Mouse (Mus musculus): ENCODE measurements around the gene Traf3ip3. TPM values are rescaled to one million over a fixed set of nuclear protein-coding genes. Genes with fewer than 3 reads are reported as not detected.
A peak's percentile ranks its signal among the peaks of the same experiment; 100 is the strongest.

Gene Traf3ip3
- polyA plus RNA-seq, 1 experiment from 2014 or later = 2.3 TPM

DNA sequence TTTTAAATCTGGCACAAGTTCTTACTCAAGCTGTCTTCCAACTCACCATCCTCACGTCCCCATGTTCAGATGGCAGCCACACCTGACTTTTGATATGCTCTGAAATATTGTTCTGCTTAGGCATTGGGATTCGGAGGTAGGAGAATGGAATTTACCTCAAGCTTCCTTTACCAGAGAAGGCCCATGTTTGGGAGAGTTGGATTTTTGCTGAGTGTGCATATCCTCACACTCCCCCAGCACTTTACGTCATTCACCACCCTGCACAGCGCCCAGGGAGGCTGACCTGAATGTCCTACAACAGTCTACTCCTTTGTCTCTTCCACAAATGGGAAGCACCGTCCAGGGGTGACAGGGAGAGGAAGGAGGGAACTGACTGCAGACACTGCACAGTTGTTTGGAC lies 18.9 kb upstream of the Traf3ip3 start:
- H3K27ac ChIP-seq (ENCODE audit: low read depth, low read length) = no peak overlapping the region
- no peaks in the 10 kb centered on the region for H3K27me3 ChIP-seq (ENCODE audit: control insufficient read depth, insufficient read depth, low read length)
- ATAC-seq (ENCODE audit: low FRiP score) (no peak), DNase-seq (ENCODE audit: low spot score) (no peak)
- H3K4me1 ChIP-seq (replicated peaks; ENCODE audit: control insufficient read depth, insufficient read depth, low read length) = no peaks in the 10 kb centered on the region
- no peak overlapping the region for H3K4me2 ChIP-seq (replicated peaks; ENCODE audit: low read depth, low read length)
- H3K36me3 ChIP-seq (ENCODE audit: control insufficient read depth, insufficient read depth, low read length) = no peaks in the 10 kb centered on the region
- H3K4me3 ChIP-seq (ENCODE audit: low read depth, low read length) = no peak overlapping the region
- no peaks in the 10 kb centered on the region for H3K9me3 ChIP-seq (ENCODE audit: control insufficient read depth, low read length)
- H3K9ac ChIP-seq (ENCODE audit: low read depth, low read length) = no peak overlapping the region
- WGBS = 76% methylated on average over 5 of the region's 5 CpGs

DNA sequence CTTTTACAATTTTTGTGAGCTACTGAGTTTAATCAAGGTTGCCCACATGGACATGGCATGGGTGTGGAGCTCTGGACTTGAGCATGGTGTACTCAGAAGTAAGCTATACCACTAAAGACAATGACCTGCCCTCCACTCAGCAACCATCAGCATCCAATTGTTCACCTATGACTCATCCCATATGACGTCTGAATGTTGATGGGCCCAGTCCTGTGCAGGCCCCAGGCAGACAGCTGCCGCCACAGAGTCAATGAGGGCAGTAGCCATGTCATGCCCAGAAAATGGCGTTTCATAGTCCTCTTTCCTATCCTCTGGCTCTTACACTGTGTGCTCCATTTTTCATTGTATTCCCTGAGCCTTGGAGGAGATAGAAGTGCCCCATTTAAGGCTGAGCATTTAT lies 14.5 kb upstream of the Traf3ip3 start:
- no peak overlapping the region for H3K27ac ChIP-seq (ENCODE audit: low read depth, low read length)
- ATAC-seq (ENCODE audit: low FRiP score) (no peak), DNase-seq (ENCODE audit: low spot score) (no peak)
- H3K9me3 ChIP-seq (ENCODE audit: control insufficient read depth, low read length) = no peaks in the 10 kb centered on the region
- no peak overlapping the region for H3K4me3 ChIP-seq (ENCODE audit: low read depth, low read length)
- no peak overlapping the region for H3K4me2 ChIP-seq (replicated peaks; ENCODE audit: low read depth, low read length)
- no peaks in the 10 kb centered on the region for H3K36me3 ChIP-seq (ENCODE audit: control insufficient read depth, insufficient read depth, low read length)
- no peaks in the 10 kb centered on the region for H3K4me1 ChIP-seq (replicated peaks; ENCODE audit: control insufficient read depth, insufficient read depth, low read length)
- H3K9ac ChIP-seq (ENCODE audit: low read depth, low read length) = no peak overlapping the region
- 76% methylated on average over 3 of the region's 3 CpGs for WGBS
- H3K27me3 ChIP-seq (ENCODE audit: control insufficient read depth, insufficient read depth, low read length) = no peaks in the 10 kb centered on the region

DNA sequence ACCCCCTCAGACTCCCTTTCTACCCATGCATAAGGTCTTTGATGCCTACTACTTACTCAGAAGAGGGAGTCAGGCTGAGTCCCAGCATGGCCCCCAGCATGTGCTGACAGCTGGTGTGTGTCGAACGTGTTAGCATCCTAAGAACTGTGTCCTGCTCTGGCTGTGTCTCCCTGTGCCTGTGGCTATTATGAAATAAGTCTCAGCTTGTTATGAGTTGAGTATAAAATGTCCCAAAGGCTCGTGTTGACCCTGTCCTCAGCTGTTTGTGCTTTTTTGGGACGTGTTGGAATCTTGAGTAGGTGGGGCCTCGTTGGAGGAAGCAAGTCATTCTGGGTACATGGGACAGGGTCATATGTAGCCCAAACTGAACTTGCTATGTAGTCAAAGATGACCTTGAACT lies 12.6 kb upstream of the Traf3ip3 start:
- Histone ChIP-seq H3K9me3 (ENCODE audit: control insufficient read depth, low read length) (no peaks in the 10 kb centered on the region), H3K9ac (ENCODE audit: low read depth, low read length) (no peak overlapping the region), H3K36me3 (ENCODE audit: control insufficient read depth, insufficient read depth, low read length) (no peaks in the 10 kb centered on the region), H3K27ac (ENCODE audit: low read depth, low read length) (no peak overlapping the region), H3K4me1 (replicated peaks; ENCODE audit: control insufficient read depth, insufficient read depth, low read length) (no peaks in the 10 kb centered on the region), H3K4me2 (replicated peaks; ENCODE audit: low read depth, low read length) (no peak overlapping the region), H3K4me3 (ENCODE audit: low read depth, low read length) (no peak overlapping the region), H3K27me3 (ENCODE audit: control insufficient read depth, insufficient read depth, low read length) (no peaks in the 10 kb centered on the region)
- DNase-seq (ENCODE audit: low spot score) = no peak
- 86% methylated on average over 5 of the region's 5 CpGs for WGBS
- ATAC-seq (ENCODE audit: low FRiP score) = no peak

- no peak for ATAC-seq (ENCODE audit: low FRiP score)
- Histone ChIP-seq H3K9me3 (ENCODE audit: control insufficient read depth, low read length) (no peaks in the 10 kb centered on the region), H3K4me1 (replicated peaks; ENCODE audit: control insufficient read depth, insufficient read depth, low read length) (no peaks in the 10 kb centered on the region), H3K9ac (ENCODE audit: low read depth, low read length) (no peak overlapping the region), H3K4me2 (replicated peaks; ENCODE audit: low read depth, low read length) (no peak overlapping the region), H3K27me3 (ENCODE audit: control insufficient read depth, insufficient read depth, low read length) (no peaks in the 10 kb centered on the region), H3K36me3 (ENCODE audit: control insufficient read depth, insufficient read depth, low read length) (no peaks in the 10 kb centered on the region), H3K27ac (ENCODE audit: low read depth, low read length) (no peak overlapping the region), H3K4me3 (ENCODE audit: low read depth, low read length) (no peak overlapping the region)
- 70% methylated on average over 5 of the region's 5 CpGs for WGBS
- no peak for DNase-seq (ENCODE audit: low spot score)
Measured at GRCm38 (mm10) chr1:193211371-193211770, 9.9 kb upstream of the Traf3ip3 start.

DNA sequence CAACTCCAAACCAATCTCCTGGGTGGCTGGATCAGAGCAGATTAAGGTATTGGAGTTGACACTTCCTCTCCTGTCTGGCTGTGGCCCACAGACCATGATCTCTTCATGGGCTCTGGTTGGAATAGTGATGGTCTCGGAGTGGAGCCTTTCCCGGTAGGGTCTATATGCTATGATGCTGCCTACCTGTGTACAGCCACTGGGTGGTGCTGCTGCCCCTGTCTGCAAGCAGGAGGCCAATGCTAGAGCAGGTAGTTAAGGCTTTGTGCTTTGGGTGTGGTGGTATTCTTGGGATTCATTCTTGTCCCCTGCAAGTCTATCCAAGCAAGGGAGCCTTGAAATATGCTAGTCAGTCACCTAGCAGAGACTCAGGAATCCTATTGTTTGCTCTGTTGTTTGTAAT lies 6.7 kb upstream of the Traf3ip3 start:
- Histone ChIP-seq H3K4me2 (replicated peaks; ENCODE audit: low read depth, low read length) (no peak overlapping the region), H3K9ac (ENCODE audit: low read depth, low read length) (no peak overlapping the region), H3K4me3 (ENCODE audit: low read depth, low read length) (no peak overlapping the region), H3K27me3 (ENCODE audit: control insufficient read depth, insufficient read depth, low read length) (no peaks in the 10 kb centered on the region), H3K4me1 (replicated peaks; ENCODE audit: control insufficient read depth, insufficient read depth, low read length) (no peaks in the 10 kb centered on the region), H3K9me3 (ENCODE audit: control insufficient read depth, low read length) (no peaks in the 10 kb centered on the region), H3K27ac (ENCODE audit: low read depth, low read length) (no peak overlapping the region), H3K36me3 (ENCODE audit: control insufficient read depth, insufficient read depth, low read length) (no peaks in the 10 kb centered on the region)
- WGBS = 51% methylated on average over 2 of the region's 2 CpGs
- DNase-seq (ENCODE audit: low spot score) (peak; percentile 36), ATAC-seq (ENCODE audit: low FRiP score) (no peak)

DNA sequence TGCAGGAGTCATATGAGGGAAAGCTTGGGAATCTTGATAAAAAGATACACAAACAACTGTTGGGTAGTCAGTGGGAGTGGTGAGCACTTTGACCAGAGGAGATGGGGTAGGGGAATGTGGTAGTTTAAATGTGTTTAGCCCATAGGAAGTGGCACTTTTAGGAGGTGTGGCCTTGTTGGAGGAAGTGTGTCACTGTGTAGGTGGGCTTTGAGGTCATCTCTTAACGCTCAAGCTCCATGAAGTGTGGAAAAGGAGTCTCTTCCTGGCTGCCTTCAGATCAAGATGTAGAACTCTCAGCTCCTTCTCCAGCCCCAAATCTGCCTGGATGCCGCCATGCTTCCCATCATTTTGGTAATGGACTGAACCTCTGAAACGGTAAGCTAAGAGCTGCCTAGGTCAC lies 6.0 kb upstream of the Traf3ip3 start, which contains the start of gene Lamb3:
Lamb3 (plus strand) TSS at position 197 of the 400 bp plus-strand sequence.
- Histone ChIP-seq H3K4me3 (ENCODE audit: low read depth, low read length) (no peak within 1 kb of the TSS), H3K27me3 (ENCODE audit: control insufficient read depth, insufficient read depth, low read length) (no peaks in the 10 kb centered on the region), H3K4me2 (replicated peaks; ENCODE audit: low read depth, low read length) (no peak within 1 kb of the TSS), H3K4me1 (replicated peaks; ENCODE audit: control insufficient read depth, insufficient read depth, low read length) (no peaks in the 10 kb centered on the region), H3K9me3 (ENCODE audit: control insufficient read depth, low read length) (no peaks in the 10 kb centered on the region), H3K36me3 (ENCODE audit: control insufficient read depth, insufficient read depth, low read length) (no peaks in the 10 kb centered on the region), H3K27ac (ENCODE audit: low read depth, low read length) (no peak within 1 kb of the TSS), H3K9ac (ENCODE audit: low read depth, low read length) (no peak within 1 kb of the TSS)
- no peak for DNase-seq (ENCODE audit: low spot score)
- 92% methylated on average over 3 of the region's 3 CpGs for WGBS
- no peak for ATAC-seq (ENCODE audit: low FRiP score)

DNA sequence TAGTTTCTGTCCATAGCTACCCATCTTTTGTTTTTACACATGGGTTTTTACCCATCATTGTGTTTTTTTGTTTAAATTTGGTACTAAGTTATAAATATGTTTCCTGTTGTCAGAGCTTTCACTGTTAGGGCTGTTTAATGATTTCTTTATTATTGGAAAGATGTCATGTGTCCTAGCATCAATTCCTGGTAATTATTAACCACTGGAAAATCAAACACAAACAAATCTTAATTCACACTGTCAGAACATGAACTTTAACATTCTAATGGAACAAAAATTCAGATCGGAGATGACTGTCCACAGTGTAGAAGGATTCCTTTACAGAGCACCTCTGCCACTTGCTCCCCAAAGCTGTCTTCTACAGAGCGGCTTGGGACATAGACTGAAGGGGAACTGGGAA lies 3.9 kb upstream of the Traf3ip3 start:
- H3K4me3 ChIP-seq (ENCODE audit: low read depth, low read length) = no peak overlapping the region
- H3K9me3 ChIP-seq (ENCODE audit: control insufficient read depth, low read length) = no peaks in the 10 kb centered on the region
- H3K4me1 ChIP-seq (replicated peaks; ENCODE audit: control insufficient read depth, insufficient read depth, low read length) = no peaks in the 10 kb centered on the region
- 85% methylated on average over 2 of the region's 2 CpGs for WGBS
- no peak overlapping the region for H3K4me2 ChIP-seq (replicated peaks; ENCODE audit: low read depth, low read length)
- H3K27me3 ChIP-seq (ENCODE audit: control insufficient read depth, insufficient read depth, low read length) = no peaks in the 10 kb centered on the region
- no peak overlapping the region for H3K27ac ChIP-seq (ENCODE audit: low read depth, low read length)
- no peaks in the 10 kb centered on the region for H3K36me3 ChIP-seq (ENCODE audit: control insufficient read depth, insufficient read depth, low read length)
- ATAC-seq (ENCODE audit: low FRiP score) = no peak
- H3K9ac ChIP-seq (ENCODE audit: low read depth, low read length) = no peak overlapping the region
- DNase-seq (ENCODE audit: low spot score) = no peak

- Histone ChIP-seq H3K4me2 (replicated peaks; ENCODE audit: low read depth, low read length) (no peak overlapping the region), H3K4me1 (replicated peaks; ENCODE audit: control insufficient read depth, insufficient read depth, low read length) (no peaks in the 10 kb centered on the region), H3K4me3 (ENCODE audit: low read depth, low read length) (no peak overlapping the region), H3K36me3 (ENCODE audit: control insufficient read depth, insufficient read depth, low read length) (no peaks in the 10 kb centered on the region), H3K27me3 (ENCODE audit: control insufficient read depth, insufficient read depth, low read length) (no peaks in the 10 kb centered on the region), H3K9ac (ENCODE audit: low read depth, low read length) (no peak overlapping the region), H3K27ac (ENCODE audit: low read depth, low read length) (no peak overlapping the region), H3K9me3 (ENCODE audit: control insufficient read depth, low read length) (no peaks in the 10 kb centered on the region)
- 82% methylated on average over 2 of the region's 2 CpGs for WGBS
- DNase-seq (ENCODE audit: low spot score) (no peak), ATAC-seq (ENCODE audit: low FRiP score) (no peak)
Measured at GRCm38 (mm10) chr1:193203821-193204220, 2.3 kb upstream of the Traf3ip3 start.

GRCm38 (mm10) chr1:193200640-193201382 lies 692 bp downstream of the Traf3ip3 start:
- Histone ChIP-seq H3K36me3 (ENCODE audit: control insufficient read depth, insufficient read depth, low read length) (no peaks in the 10 kb centered on the region), H3K4me2 (replicated peaks; ENCODE audit: low read depth, low read length) (no peak overlapping the region), H3K27ac (ENCODE audit: low read depth, low read length) (no peak overlapping the region), H3K27me3 (ENCODE audit: control insufficient read depth, insufficient read depth, low read length) (no peaks in the 10 kb centered on the region), H3K9ac (ENCODE audit: low read depth, low read length) (no peak overlapping the region), H3K4me3 (ENCODE audit: low read depth, low read length) (no peak overlapping the region), H3K9me3 (ENCODE audit: control insufficient read depth, low read length) (no peaks in the 10 kb centered on the region), H3K4me1 (replicated peaks; ENCODE audit: control insufficient read depth, insufficient read depth, low read length) (no peaks in the 10 kb centered on the region)
- WGBS = 82% methylated on average over 8 of the region's 8 CpGs
- DNase-seq (ENCODE audit: low spot score) = no peak
- no peak for ATAC-seq (ENCODE audit: low FRiP score)

Measured in hindbrain, embryonic 11.5 days (tissue).